Mouse (Mus musculus): ENCODE measurements around the gene Sycp2l. TPM values are rescaled to one million over a fixed set of nuclear protein-coding genes. Genes with fewer than 3 reads are reported as not detected.
A peak's percentile ranks its signal among the peaks of the same experiment; 100 is the strongest.

Gene Sycp2l
- total and polyA plus RNA-seq, 2 experiments from 2014 or later, result not detected

DNA sequence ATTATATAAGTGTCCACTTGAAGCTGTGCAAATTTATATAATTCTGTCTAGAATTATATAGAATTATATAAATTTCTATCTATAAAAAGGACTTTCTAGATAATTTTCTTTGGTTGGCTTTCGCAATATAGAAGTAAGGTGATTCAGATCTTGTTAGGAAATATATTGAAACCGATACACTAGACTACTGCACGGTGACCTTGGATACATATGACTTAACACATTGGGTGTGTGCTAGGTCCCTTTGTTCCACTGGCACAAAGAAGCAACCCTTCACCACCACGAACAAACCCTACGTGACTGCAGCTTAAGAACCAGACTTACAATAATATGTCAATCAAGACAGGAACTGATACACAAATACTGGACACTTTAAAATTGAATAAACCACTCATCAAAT is 34.2 kb upstream of the Sycp2l start:
- no peak for TF ChIP-seq CTCF (IDR thresholded peaks at IDR 0.05; ENCODE audit: low read depth)
- ATAC-seq (no peak), DNase-seq (no peak)
- Histone ChIP-seq H3K27ac (ENCODE audit: low read depth, low read length) (no peak overlapping the region), H3K9me3 (ENCODE audit: low read length) (no peaks in the 10 kb centered on the region), H3K27me3 (ENCODE audit: insufficient read depth, low read length) (no peaks in the 10 kb centered on the region), H3K4me3 (ENCODE audit: low read depth, low read length) (peak overlapping the region; percentile 50), H3K4me1 (ENCODE audit: insufficient read depth) (peaks cover 2% of the 10 kb centered on the region; the same call in 1 of the 2 replicates), H3K36me3 (ENCODE audit: insufficient read depth) (no peaks in the 10 kb centered on the region), H3K4me2 (ENCODE audit: low read depth) (peak overlapping the region; percentile 88), H3K9ac (no peak overlapping the region)
- 50% methylated on average over 5 of the region's 5 CpGs for WGBS

GRCm38 (mm10) chr13:41080700-41081099 is 33.4 kb upstream of the Sycp2l start:
- H3K9me3 ChIP-seq (ENCODE audit: low read length), result no peaks in the 10 kb centered on the region
- no peak overlapping the region for H3K4me2 ChIP-seq (ENCODE audit: low read depth)
- TF ChIP-seq CTCF (IDR thresholded peaks at IDR 0.05; ENCODE audit: low read depth), result no peak
- no peak for ATAC-seq
- DNase-seq, result no peak
- 92% methylated on average over 6 of the region's 6 CpGs for WGBS
- H3K36me3 ChIP-seq (ENCODE audit: insufficient read depth), result no peaks in the 10 kb centered on the region
- H3K4me3 ChIP-seq (ENCODE audit: low read depth, low read length), result no peak overlapping the region
- H3K9ac ChIP-seq, result no peak overlapping the region
- H3K27ac ChIP-seq (ENCODE audit: low read depth, low read length), result no peak overlapping the region
- H3K27me3 ChIP-seq (ENCODE audit: insufficient read depth, low read length), result no peaks in the 10 kb centered on the region
- peaks cover 2% of the 10 kb centered on the region; the same call in 1 of the 2 replicates for H3K4me1 ChIP-seq (ENCODE audit: insufficient read depth)

- no peaks in the 10 kb centered on the region for H3K36me3 ChIP-seq (ENCODE audit: insufficient read depth)
- no peaks in the 10 kb centered on the region for H3K9me3 ChIP-seq (ENCODE audit: low read length)
- no peak overlapping the region for H3K4me2 ChIP-seq (ENCODE audit: low read depth)
- WGBS, result 89% methylated on average over 3 of the region's 3 CpGs
- H3K4me1 ChIP-seq (ENCODE audit: insufficient read depth), result peaks cover 2% of the 10 kb centered on the region; the same call in 1 of the 2 replicates
- ATAC-seq (no peak), DNase-seq (no peak)
- no peaks in the 10 kb centered on the region for H3K27me3 ChIP-seq (ENCODE audit: insufficient read depth, low read length)
- H3K27ac ChIP-seq (ENCODE audit: low read depth, low read length), result no peak overlapping the region
- no peak overlapping the region for H3K9ac ChIP-seq
- H3K4me3 ChIP-seq (ENCODE audit: low read depth, low read length), result no peak overlapping the region
- no peak for TF ChIP-seq CTCF (IDR thresholded peaks at IDR 0.05; ENCODE audit: low read depth)
These were observed 29.6 kb upstream of the Sycp2l start for GRCm38 (mm10) chr13:41084521-41084920.

- 15% methylated on average over 2 of the region's 2 CpGs for WGBS
- Histone ChIP-seq H3K4me3 (ENCODE audit: low read depth, low read length) (no peak overlapping the region), H3K9me3 (ENCODE audit: low read length) (no peaks in the 10 kb centered on the region), H3K9ac (no peak overlapping the region), H3K27me3 (ENCODE audit: insufficient read depth, low read length) (no peaks in the 10 kb centered on the region), H3K27ac (ENCODE audit: low read depth, low read length) (no peak overlapping the region), H3K4me1 (ENCODE audit: insufficient read depth) (no peaks in the 10 kb centered on the region), H3K4me2 (ENCODE audit: low read depth) (no peak overlapping the region), H3K36me3 (ENCODE audit: insufficient read depth) (no peaks in the 10 kb centered on the region)
- DNase-seq (no peak), ATAC-seq (peak; percentile 65; the same call in 1 of the 2 replicates)
- TF ChIP-seq CTCF (IDR thresholded peaks at IDR 0.05; ENCODE audit: low read depth), result peak; percentile 76
These were observed 29.0 kb upstream of the Sycp2l start for GRCm38 (mm10) chr13:41085140-41085539.

DNA sequence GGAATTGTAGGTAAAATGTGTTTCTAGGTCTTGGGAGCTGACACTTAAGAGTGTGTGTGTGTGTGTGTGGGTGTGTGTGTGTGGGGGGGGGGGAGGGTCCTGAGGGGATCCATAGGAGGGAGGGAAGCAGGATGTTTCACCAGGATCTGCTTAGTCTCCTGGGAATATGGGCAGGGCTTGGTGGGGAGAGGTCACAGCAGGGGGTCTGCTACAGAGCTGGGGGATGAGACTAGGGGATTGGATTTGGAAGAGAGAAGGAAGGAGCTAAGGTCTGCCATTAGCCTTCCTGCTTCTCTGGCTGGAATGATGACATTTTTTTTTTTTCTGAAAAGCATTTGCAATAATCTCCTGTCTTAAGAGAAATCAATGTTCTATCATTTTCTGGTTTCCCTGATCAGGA is 25.4 kb upstream of the Sycp2l start:
- no peaks in the 10 kb centered on the region for H3K9me3 ChIP-seq (ENCODE audit: low read length)
- no peak overlapping the region for H3K9ac ChIP-seq
- ATAC-seq, result no peak
- H3K36me3 ChIP-seq (ENCODE audit: insufficient read depth), result no peaks in the 10 kb centered on the region
- no peak overlapping the region for H3K4me2 ChIP-seq (ENCODE audit: low read depth)
- no peaks in the 10 kb centered on the region for H3K4me1 ChIP-seq (ENCODE audit: insufficient read depth)
- no peaks in the 10 kb centered on the region for H3K27me3 ChIP-seq (ENCODE audit: insufficient read depth, low read length)
- DNase-seq, result no peak
- no peak overlapping the region for H3K27ac ChIP-seq (ENCODE audit: low read depth, low read length)
- TF ChIP-seq CTCF (IDR thresholded peaks at IDR 0.05; ENCODE audit: low read depth), result no peak
- H3K4me3 ChIP-seq (ENCODE audit: low read depth, low read length), result no peak overlapping the region

- Histone ChIP-seq H3K9ac (no peak overlapping the region), H3K4me1 (ENCODE audit: insufficient read depth) (no peaks in the 10 kb centered on the region), H3K27me3 (ENCODE audit: insufficient read depth, low read length) (no peaks in the 10 kb centered on the region), H3K9me3 (ENCODE audit: low read length) (no peaks in the 10 kb centered on the region), H3K27ac (ENCODE audit: low read depth, low read length) (no peak overlapping the region), H3K4me3 (ENCODE audit: low read depth, low read length) (no peak overlapping the region), H3K36me3 (ENCODE audit: insufficient read depth) (no peaks in the 10 kb centered on the region), H3K4me2 (ENCODE audit: low read depth) (no peak overlapping the region)
- WGBS, result 45% methylated on average over 10 of the region's 10 CpGs
- ATAC-seq (no peak), DNase-seq (no peak)
- TF ChIP-seq CTCF (IDR thresholded peaks at IDR 0.05; ENCODE audit: low read depth), result no peak
These were observed 22.8 kb upstream of the Sycp2l start for GRCm38 (mm10) chr13:41091271-41091670.

GRCm38 (mm10) chr13:41094160-41094559 is 19.9 kb upstream of the Sycp2l start:
- Histone ChIP-seq H3K4me1 (ENCODE audit: insufficient read depth) (no peaks in the 10 kb centered on the region), H3K9ac (no peak overlapping the region), H3K27me3 (ENCODE audit: insufficient read depth, low read length) (no peaks in the 10 kb centered on the region), H3K9me3 (ENCODE audit: low read length) (no peaks in the 10 kb centered on the region), H3K4me3 (ENCODE audit: low read depth, low read length) (no peak overlapping the region), H3K4me2 (ENCODE audit: low read depth) (no peak overlapping the region), H3K27ac (ENCODE audit: low read depth, low read length) (no peak overlapping the region), H3K36me3 (ENCODE audit: insufficient read depth) (no peaks in the 10 kb centered on the region)
- ATAC-seq, result peak; percentile 51; the same call in 1 of the 2 replicates
- DNase-seq, result no peak
- WGBS, result 74% methylated on average over 10 of the region's 10 CpGs
- no peak for TF ChIP-seq CTCF (IDR thresholded peaks at IDR 0.05; ENCODE audit: low read depth)

Data from forebrain, postnatal 0 days (tissue).